ENCODE assay signal across 8 mouse cellular contexts in genomic region chr4:43530581-43530980, GRCm38 (mm10). TPM values are rescaled to one million over a fixed set of nuclear protein-coding genes. Genes with fewer than 3 reads are reported as not detected.
DNase-seq lines count a peak whose midpoint lies in the region; ATAC-seq lines count a peak whose summit lies in the region.

No protein-coding gene starts in this region.

- DNase-seq in adrenal gland, adult (ENCODE audit: inconsistent age in 2 of 2, low spot score in 1 of 2), result peak; percentile 86 to 94
- DNase-seq in adrenal gland, adult 8-10 months, result no peak
- DNase-seq in embryo, embryonic 10 days (ENCODE audit: low spot score), result peak; percentile 84
- peak; percentile 37 to 72 for DNase-seq in layer of hippocampus, adult 8-10 months (ENCODE audit: low spot score in 2 of 2)
- peak; percentile 83 for DNase-seq in lung, postnatal 10 days
- DNase-seq in right cerebral cortex, postnatal 4 days, result peak; percentile 84

- H3K9me3 ChIP-seq in heart, embryonic 15.5 days (replicated peaks), result no peaks in the 10 kb centered on the region

- H3K4me2 ChIP-seq in heart, embryonic 15.5 days, result no peak overlapping the region

- peaks cover 16% of the 10 kb centered on the region for H3K4me1 ChIP-seq in heart, embryonic 15.5 days (replicated peaks)

- H3K27ac ChIP-seq in heart, embryonic 15.5 days, result peak overlapping the region; percentile 10; the same call in 1 of the 2 replicates

- no peak overlapping the region for H3K4me3 ChIP-seq in heart, embryonic 15.5 days

- ATAC-seq in activated CD4-positive, CD25-positive, alpha-beta regulatory T cell, adult 4 months, result peak; percentile 66
- ATAC-seq in heart, embryonic 15.5 days (replicated peaks; ENCODE audit: insufficient number of reproducible peaks, insufficient read depth, low FRiP score, low read depth), result no peak

- no peaks in the 10 kb centered on the region for H3K27me3 ChIP-seq in heart, embryonic 15.5 days

- no peak overlapping the region for H3K9ac ChIP-seq in heart, embryonic 15.5 days

- WGBS in heart, embryonic 15.5 days, result 11% methylated on average over 7 of the region's 7 CpGs

- peaks cover 48% of the 10 kb centered on the region for H3K36me3 ChIP-seq in heart, embryonic 15.5 days

RNA-seq across cellular contexts. Expression of gene Tpm2, which starts 7.0 kb away (rescaled TPM):
- 10 to 100 TPM; 32.3 to 89.4 (median 52.6) TPM for total RNA-seq in adrenal gland, adult 8-10 months (2022)
- polyA plus RNA-seq in activated CD4-positive, CD25-positive, alpha-beta regulatory T cell, adult 4 months (2017; shearing (Covaris generic)), result not detected
- 159 and 177 TPM in 2 replicates for polyA plus RNA-seq in heart, embryonic 15.5 days (2015; fragmentation: Nextera tagmentation; extraction: Ambion mirVana)
- total RNA-seq in layer of hippocampus, adult 8-10 months (2022), result 1 to 10 TPM; 6.7 to 9.4 (median 9.0) TPM

RNA-seq across cellular contexts. Expression of gene Car9, which starts 23.8 kb away (rescaled TPM):
- total RNA-seq in adrenal gland, adult 8-10 months (2022), result under 1 TPM in 3 of 4 experiments, not detected in 1; 0.32 to 0.68 (median 0.56) TPM
- polyA plus RNA-seq in activated CD4-positive, CD25-positive, alpha-beta regulatory T cell, adult 4 months (2017; shearing (Covaris generic)), result under 1 TPM in 1 of 2 experiments, not detected in 1; 0.73 TPM
- 2.3 and 2.4 TPM in 2 replicates for polyA plus RNA-seq in heart, embryonic 15.5 days (2015; fragmentation: Nextera tagmentation; extraction: Ambion mirVana)
- total RNA-seq in layer of hippocampus, adult 8-10 months (2022), result under 1 TPM in 1 of 4 experiments, not detected in 3; 0.65 TPM

RNA-seq across cellular contexts. Expression of gene Arhgef39, which starts 31.1 kb away (rescaled TPM):
- total RNA-seq in adrenal gland, adult 8-10 months (2022), result 1 to 10 TPM in 2 of 4 experiments, under 1 TPM in 2; 0.73 to 2.0 (median 1.2) TPM
- polyA plus RNA-seq in activated CD4-positive, CD25-positive, alpha-beta regulatory T cell, adult 4 months (2017; shearing (Covaris generic)), result 1 to 10 TPM; 5.3 to 7.4 TPM
- polyA plus RNA-seq in heart, embryonic 15.5 days (2015; fragmentation: Nextera tagmentation; extraction: Ambion mirVana), result 34.4 and 35.9 TPM in 2 replicates
- total RNA-seq in layer of hippocampus, adult 8-10 months (2022), result 1 to 10 TPM in 1 of 4 experiments, not detected in 3; 1.0 TPM

RNA-seq across cellular contexts. Expression of gene Creb3, which starts 31.6 kb away (rescaled TPM):
- 100 to 1,000 TPM; 141 to 201 (median 150) TPM for total RNA-seq in adrenal gland, adult 8-10 months (2022)
- 100 to 1,000 TPM; 101 to 104 TPM for polyA plus RNA-seq in activated CD4-positive, CD25-positive, alpha-beta regulatory T cell, adult 4 months (2017; shearing (Covaris generic))
- 53.1 and 61.3 TPM in 2 replicates for polyA plus RNA-seq in heart, embryonic 15.5 days (2015; fragmentation: Nextera tagmentation; extraction: Ambion mirVana)
- total RNA-seq in layer of hippocampus, adult 8-10 months (2022), result 10 to 100 TPM; 63.3 to 89.5 (median 69.0) TPM

RNA-seq across cellular contexts. Expression of gene Tln1, which starts 31.9 kb away (rescaled TPM):
- 100 to 1,000 TPM; 249 to 319 (median 289) TPM for total RNA-seq in adrenal gland, adult 8-10 months (2022)
- 100 to 1,000 TPM in 1 of 2 experiments, 10 to 100 TPM in 1; 86.9 to 116 TPM for polyA plus RNA-seq in activated CD4-positive, CD25-positive, alpha-beta regulatory T cell, adult 4 months (2017; shearing (Covaris generic))
- 76.3 and 77.6 TPM in 2 replicates for polyA plus RNA-seq in heart, embryonic 15.5 days (2015; fragmentation: Nextera tagmentation; extraction: Ambion mirVana)
- total RNA-seq in layer of hippocampus, adult 8-10 months (2022), result 10 to 100 TPM; 39.3 to 62.9 (median 50.6) TPM
